Mouse (Mus musculus): ENCODE results near the gene Uck2.

Uck2 gene

GRCm38 (mm10) chr1:167212710-167213109 is 72.4 kb downstream of the Uck2 start:
- in situ Hi-C loops (cut with MseI, MboI), result loop anchor here (10.0 to 25.0 kb wide), 2 partner anchors 425 to 428 kb away; no protein-coding TSS in a partner anchor

GRCm38 (mm10) chr1:167211979-167212614 is 73.0 kb downstream of the Uck2 start:
- in situ Hi-C loops (cut with MseI, MboI), result loop anchor here (10.0 to 25.0 kb wide), 2 partner anchors 425 to 427 kb away; no protein-coding TSS in a partner anchor

- in situ Hi-C loops (cut with MseI, MboI), result loop anchor here in 1 of 2 experiments (25.0 kb wide), 1 partner anchor 428 kb away; no protein-coding TSS in a partner anchor
Observed at GRCm38 (mm10) chr1:167208816-167209215, 76.3 kb downstream of the Uck2 start.

- in situ Hi-C loops (cut with MseI, MboI), result loop anchor here in 1 of 2 experiments (25.0 kb wide), 1 partner anchor 432 kb away; no protein-coding TSS in a partner anchor
Observed at GRCm38 (mm10) chr1:167205177-167205750, 79.9 kb downstream of the Uck2 start.

- in situ Hi-C loops (cut with MseI, MboI), result loop anchor here in 1 of 2 experiments (25.0 kb wide), 1 partner anchor 433 kb away; no protein-coding TSS in a partner anchor
Observed at GRCm38 (mm10) chr1:167204421-167204820, 80.7 kb downstream of the Uck2 start.

GRCm38 (mm10) chr1:167194766-167195165 is 90.4 kb downstream of the Uck2 start:
- in situ Hi-C loops (cut with MseI, MboI), result no loop called here

- in situ Hi-C loops (cut with MseI, MboI), result no loop called here
Observed at GRCm38 (mm10) chr1:167187791-167188190, 97.3 kb downstream of the Uck2 start.

- in situ Hi-C loops (cut with MseI, MboI), result no loop called here
Observed at GRCm38 (mm10) chr1:167181919-167182616, 103.1 kb downstream of the Uck2 start.
